Mouse (Mus musculus): ENCODE results near the gene Ptges2. TPM values are rescaled to one million over a fixed set of nuclear protein-coding genes. Genes with fewer than 3 reads are reported as not detected.

Ptges2 gene
- polyA plus RNA-seq, 2 experiments from 2014 or later = 0.34 to 0.50 TPM

- ATAC-seq = no peak
Observed at GRCm38 (mm10) chr2:32375317-32375940, 20.3 kb upstream of the Ptges2 start.

- ATAC-seq = no peak
Observed at GRCm38 (mm10) chr2:32376963-32377362, 18.7 kb upstream of the Ptges2 start.

GRCm38 (mm10) chr2:32380001-32380500 lies 15.6 kb upstream of the Ptges2 start:
- ATAC-seq = no peak

- ATAC-seq = peak; percentile 7
Observed at GRCm38 (mm10) chr2:32381141-32381774, 14.4 kb upstream of the Ptges2 start.

- peak; percentile 92 for ATAC-seq
Observed at GRCm38 (mm10) chr2:32381775-32382223, 13.9 kb upstream of the Ptges2 start, which contains the start of gene 1110008P14Rik. Gene 1110008P14Rik (minus strand): TSS chr2:32381938.

GRCm38 (mm10) chr2:32382689-32383088 lies 13.0 kb upstream of the Ptges2 start:
- no peak for ATAC-seq

GRCm38 (mm10) chr2:32387706-32388490 lies 7.8 kb upstream of the Ptges2 start, which contains the start of gene Lcn2:
Gene Lcn2 (minus strand): TSS chr2:32388252.
- ATAC-seq = no peak

GRCm38 (mm10) chr2:32389157-32389556 lies 6.5 kb upstream of the Ptges2 start:
- no peak for ATAC-seq

GRCm38 (mm10) chr2:32390871-32391270 lies 4.8 kb upstream of the Ptges2 start:
- ATAC-seq = no peak

GRCm38 (mm10) chr2:32392063-32392462 lies 3.6 kb upstream of the Ptges2 start:
- no peak for ATAC-seq

- ATAC-seq = no peak
Observed at GRCm38 (mm10) chr2:32394973-32395372, 723 bp upstream of the Ptges2 start.

GRCm38 (mm10) chr2:32395946-32396621 lies 388 bp downstream of the Ptges2 start:
- ATAC-seq = peak; percentile 93

- no peak for ATAC-seq
Observed at GRCm38 (mm10) chr2:32396695-32397094, 999 bp downstream of the Ptges2 start.

GRCm38 (mm10) chr2:32404663-32405062 lies 9.0 kb downstream of the Ptges2 start:
- ATAC-seq = peak; percentile 93

GRCm38 (mm10) chr2:32407144-32407824 lies 11.6 kb downstream of the Ptges2 start:
- no peak for ATAC-seq

GRCm38 (mm10) chr2:32408429-32409424 lies 13.0 kb downstream of the Ptges2 start:
- ATAC-seq = no peak

- ATAC-seq = no peak
Observed at GRCm38 (mm10) chr2:32411407-32411806, 15.7 kb downstream of the Ptges2 start.

- no peak for ATAC-seq
Observed at GRCm38 (mm10) chr2:32412742-32413531, 17.2 kb downstream of the Ptges2 start.

GRCm38 (mm10) chr2:32413936-32414335 lies 18.2 kb downstream of the Ptges2 start:
- ATAC-seq = no peak

GRCm38 (mm10) chr2:32415801-32416200 lies 20.1 kb downstream of the Ptges2 start:
- no peak for ATAC-seq

All from CD4-positive, CD25-positive, alpha-beta regulatory T cell, adult 4 months (primary cell).